Mouse (Mus musculus) A20 (cell line): ENCODE measurements around the gene Wfdc15b.

Source experiments
- DNase-seq: peaks from one replicate; pipeline ENCODE4 v3.0.0-alpha.2; 2011; ENCODE audit warnings: low read depth, low spot score

Wfdc15b gene

DNA sequence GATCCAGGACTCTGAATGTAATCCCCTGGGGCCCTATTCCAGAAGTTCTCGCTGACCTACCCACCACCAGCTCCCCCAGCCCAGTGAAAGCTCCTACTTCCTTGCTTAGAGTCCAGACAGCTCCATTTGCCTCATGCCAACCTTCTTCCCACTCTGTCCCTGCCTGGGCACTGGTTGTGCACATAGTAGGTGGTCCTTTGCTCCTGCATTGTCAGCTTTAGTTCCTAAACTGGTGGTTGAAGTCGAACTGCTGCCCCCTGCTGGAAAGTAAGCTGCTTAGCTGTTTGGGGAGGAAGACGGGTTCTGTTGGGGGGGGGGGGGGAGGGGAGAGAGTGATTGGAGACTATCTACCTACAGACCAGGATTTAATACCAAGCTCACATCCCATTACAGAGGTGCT, 41.3 kb downstream of the Wfdc15b start:
- DNase-seq = peak; percentile 76

DNA sequence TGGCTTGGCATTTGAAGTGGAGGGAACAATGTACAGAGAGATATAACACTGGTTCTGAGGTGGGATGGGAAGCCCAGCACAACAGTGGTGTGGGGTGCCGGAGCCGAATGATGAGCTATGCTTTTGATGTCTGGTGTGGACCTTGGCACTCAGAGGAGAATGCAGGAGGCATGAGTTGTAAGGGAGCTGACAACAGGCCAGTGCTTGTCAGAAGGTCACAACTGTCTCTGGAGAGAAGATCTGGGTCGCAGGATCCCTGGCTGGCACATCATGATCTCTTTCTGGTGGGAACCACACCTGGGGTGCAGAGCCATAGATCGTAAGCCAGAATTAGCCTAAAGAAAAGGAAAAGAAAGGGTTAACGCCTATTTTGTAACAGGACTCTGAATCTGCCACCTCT, 43.6 kb downstream of the Wfdc15b start:
- DNase-seq = no peak

DNA sequence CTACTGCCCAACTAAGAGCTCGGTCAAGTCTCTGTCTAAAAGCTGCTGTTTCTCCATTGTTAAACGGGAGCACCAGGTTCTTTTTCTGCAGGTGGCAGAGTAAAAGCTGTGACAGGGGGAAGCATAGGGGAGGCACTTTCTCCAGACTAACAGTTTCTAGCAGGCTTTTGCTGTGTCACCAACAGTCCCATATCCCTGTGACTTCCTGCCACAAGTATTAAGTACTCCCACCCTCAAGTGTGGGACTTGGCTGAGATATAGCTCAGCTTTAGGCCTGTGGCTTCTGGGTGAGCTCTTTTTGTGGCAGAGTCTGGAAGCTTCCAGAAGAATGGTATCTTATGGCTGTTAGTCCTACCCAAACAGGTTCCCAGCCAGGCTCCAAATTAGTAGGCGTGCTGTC, 45.6 kb downstream of the Wfdc15b start:
- no peak for DNase-seq

DNA sequence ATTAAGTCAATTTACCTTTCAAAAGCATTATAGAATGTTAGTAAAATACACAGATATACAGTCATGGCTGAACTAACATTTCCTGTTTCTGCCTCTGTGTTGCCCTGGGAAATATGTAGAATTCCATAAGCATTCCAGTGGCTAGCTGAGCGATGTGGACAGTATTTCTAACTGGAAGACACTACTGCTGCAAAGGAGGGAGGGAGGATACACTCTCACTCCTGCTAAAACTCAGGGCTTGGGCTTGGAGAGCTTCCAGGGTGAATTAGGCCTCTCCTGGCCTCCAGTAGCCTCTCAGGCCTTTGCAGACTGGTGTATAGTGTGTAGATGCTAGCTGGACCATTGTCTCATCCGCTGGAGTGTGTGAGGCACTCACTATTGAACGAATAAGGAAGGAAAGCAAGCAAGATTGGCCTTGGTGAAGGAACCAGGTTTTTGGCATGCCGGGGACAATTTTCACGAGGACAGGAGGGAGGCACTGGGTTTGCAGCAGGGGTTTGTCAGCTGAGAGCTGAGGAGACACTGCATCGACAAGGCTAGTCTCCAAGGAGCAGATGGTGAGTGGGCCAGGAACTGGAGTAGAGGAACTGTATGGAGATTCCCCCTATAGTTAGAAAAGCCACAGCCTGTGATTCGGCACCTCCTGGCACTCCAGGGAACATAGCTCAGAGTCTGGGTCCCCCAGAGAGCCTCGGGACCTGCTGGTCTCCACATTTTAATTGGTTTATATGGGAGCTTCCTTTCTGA, 46.6 kb downstream of the Wfdc15b start:
- DNase-seq = no peak

DNA sequence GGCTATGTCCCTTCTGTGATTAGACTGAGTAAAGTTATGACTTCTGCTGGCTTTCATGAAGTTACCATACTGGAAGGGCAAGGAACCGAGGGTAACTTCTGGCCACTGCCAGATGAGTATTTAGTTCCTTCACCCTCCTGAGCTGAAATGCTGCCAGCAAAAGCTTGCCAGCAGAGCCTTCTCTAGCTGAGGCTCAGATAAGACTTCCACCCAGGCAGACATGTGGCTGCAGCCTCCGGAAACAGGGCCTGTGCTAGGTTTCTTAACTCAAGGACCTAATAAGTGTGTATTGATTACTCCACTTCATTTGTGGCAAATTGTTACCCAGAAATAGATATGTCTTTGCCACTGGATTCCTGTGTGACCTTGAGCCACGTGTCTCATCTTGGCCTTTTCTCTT, 48.1 kb downstream of the Wfdc15b start:
- DNase-seq = no peak

DNA sequence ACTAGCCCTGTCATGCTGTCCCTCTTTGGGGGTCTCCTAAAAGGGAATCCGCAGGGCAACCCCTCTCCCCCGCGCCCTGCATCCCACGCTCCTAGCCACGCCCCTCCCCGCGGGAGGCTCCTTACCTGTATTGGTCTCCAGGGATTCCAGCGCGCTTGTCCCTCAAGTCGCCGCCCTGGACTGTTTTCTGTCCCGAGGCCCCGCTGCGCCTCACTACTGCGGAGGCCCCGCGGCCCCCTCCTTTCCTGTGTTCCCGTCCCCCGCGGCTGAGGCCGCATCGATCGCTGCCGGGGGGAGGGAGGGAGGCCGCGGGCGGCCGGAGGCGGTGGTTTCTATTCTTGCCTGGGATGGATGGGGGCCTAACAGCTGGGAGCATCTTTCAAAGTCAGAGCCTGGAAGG, 50.6 kb downstream of the Wfdc15b start, which contains the start of gene Kcns1:
TSS of gene Kcns1 (minus strand) at position 212 of the 400 bp plus-strand sequence.
- DNase-seq = peak; percentile 51

DNA sequence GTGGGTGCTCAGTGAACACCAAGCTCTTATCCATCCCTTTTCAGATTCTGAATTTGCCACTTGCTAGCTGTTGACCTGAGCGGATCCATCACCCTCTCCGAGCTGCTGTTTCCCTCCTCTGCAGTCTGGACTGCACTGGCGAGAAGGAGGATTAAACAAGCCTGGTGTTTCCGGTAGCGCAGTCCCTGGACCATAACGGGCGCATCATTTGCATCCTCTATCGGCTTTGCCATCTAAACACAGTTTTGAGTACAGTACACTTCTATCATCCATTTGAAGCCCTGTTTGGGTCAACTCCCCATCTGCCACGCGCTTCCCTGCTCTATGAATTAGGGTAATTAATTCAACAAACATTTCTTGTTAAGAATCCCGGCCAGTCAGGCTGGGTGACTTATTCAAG, 51.1 kb downstream of the Wfdc15b start:
- DNase-seq = peak; percentile 87

DNA sequence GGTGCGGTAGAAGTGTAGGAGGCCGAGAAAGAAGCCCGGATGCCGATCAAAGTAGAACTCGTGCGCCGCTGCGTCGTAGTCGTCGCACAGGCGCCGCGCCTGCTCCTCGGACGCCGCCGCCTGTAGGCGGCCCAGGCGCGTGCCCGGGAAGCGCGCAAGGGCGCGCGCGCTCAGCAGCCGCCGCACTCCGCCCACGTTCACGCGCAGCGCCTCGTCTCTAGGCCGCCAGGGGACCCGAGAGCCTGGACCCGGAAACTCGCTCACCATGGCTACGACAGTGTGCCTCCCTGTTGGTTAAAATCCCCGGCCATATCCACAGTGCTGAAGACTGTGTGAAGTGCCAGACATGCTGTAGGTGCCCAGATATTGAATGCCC, 52.9 kb downstream of the Wfdc15b start:
- DNase-seq = peak; percentile 95

DNA sequence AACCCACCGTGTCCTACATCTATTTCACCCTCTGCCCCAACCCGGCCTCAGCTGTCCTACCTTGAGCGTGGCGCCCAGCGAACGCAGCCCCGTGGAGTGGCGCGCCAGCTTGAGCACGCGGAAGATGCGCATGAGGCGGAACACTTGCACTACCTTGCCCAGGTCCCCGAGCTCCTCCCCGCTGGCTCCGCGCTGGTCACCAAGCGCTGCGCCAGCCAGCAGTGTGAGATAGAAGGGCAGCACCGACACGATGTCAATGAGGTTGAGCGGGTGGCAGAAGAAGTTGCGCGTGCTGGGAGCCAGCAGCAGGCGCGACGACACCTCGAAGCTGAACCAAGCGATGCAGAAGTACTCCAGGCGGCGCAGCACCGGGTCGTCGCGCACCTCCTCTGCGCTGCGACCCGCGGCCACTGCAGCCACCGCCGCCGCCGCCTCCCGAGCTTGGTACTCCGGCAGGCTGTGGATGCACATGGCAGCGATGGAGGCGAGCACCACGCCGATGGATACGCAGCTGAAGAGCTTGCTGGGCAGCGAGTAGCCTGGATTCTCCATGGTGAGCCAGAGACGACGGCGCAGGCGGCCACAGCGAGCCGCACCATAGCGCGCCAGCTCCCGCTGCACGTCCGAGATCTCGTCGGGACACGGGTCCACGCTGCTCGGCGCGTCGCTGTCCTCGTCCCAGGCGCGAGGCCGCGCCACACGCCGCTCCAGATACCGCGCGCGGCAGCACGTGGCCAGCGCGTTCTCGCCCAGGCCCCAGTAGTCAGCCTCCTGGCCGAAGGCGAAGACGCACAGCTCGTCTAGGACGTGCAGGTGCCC, 53.5 kb downstream of the Wfdc15b start:
- DNase-seq = peak; percentile 85

DNA sequence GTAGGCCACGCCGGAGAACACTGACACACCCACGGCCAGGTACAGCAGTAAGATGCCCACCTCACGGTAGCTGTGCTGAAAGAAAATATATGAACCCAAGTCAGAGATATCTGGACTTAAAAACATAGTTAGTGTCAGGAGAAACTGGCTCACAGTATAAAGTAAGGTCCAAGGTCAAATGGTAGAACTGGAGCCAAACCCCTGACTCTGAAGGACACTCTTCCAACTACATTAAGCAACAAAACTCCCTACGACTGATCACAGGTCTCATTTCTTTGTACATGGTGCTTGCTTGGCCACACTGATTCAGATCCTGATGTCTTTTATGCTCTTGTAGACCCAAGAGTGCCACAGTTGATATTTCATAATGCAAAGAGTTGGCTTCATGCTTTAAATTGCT, 56.5 kb downstream of the Wfdc15b start:
- no peak for DNase-seq
